8 mouse cellular contexts compared by ENCODE assay signal in genomic region chr9:88712164-88712749, GRCm38 (mm10). TPM values are rescaled to one million over a fixed set of nuclear protein-coding genes. Genes with fewer than 3 reads are reported as not detected.
"Had no signal": no experiment of that assay in that cellular context is flagged by ENCODE, and none has a peak within 500 bp of the region (broad histone marks: within the 10 kb centered on the region; RNA-seq: fewer than 3 reads in every experiment).

No protein-coding gene starts in this region.

RNA-seq across cellular contexts. Expression of gene Bcl2a1d, which starts 19.5 kb away (rescaled TPM):
- total RNA-seq: layer of hippocampus, postnatal 36 days had no signal
- polyA plus RNA-seq: hindbrain, embryonic 12.5 days; limb, embryonic 11.5 days; limb, embryonic 15.5 days; midbrain, embryonic 11.5 days; midbrain, embryonic 15.5 days; neural tube, embryonic 12.5 days; testis, adult 2 months had no signal
